Mouse (Mus musculus): ENCODE results near the gene Fbxw11. TPM values are rescaled to one million over a fixed set of nuclear protein-coding genes. Genes with fewer than 3 reads are reported as not detected.

The Fbxw11 gene
- total RNA-seq, 2 experiments from 2014 or later = 148 to 157 TPM

DNA sequence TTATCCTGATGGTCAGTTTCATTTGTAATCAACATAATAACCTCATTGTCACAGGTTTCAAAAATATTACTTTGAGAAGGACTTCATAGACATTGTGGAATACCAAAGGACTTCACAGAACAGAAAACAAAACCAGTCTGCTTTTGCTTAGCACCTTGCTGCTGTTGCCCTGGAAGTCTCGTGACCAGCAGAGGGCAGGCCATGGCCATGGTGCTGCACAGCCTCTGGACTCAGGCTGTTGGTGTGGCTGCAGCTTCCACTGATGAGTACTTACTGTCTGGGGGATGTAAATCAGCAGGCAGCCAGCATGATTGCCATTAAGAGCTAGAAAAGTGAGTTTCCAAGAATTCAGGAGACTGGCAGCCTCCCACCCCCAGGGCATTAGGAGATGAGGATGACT, 16.8 kb upstream of the Fbxw11 start:
- peak; percentile 52 to 57 for DNase-seq

DNA sequence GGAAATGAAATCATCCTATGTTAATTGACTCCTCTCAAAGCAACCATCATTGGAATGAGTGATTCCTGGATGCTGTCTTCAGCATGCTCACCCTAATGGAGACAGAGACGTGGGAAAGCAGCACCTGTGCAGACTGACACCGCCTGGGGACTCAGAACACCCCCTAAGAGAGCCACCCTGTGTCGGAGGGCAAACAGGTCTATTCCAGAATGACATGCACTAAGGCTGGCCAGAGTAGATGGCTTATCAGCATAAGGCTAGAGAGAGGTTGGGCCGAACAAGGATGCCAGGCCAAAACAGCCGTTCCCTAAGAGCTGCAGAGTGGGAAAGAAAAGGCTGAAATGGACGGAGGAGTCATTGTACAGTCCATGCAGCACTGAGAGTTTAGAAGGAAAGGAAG, 16.4 kb upstream of the Fbxw11 start:
- no peak for DNase-seq

DNA sequence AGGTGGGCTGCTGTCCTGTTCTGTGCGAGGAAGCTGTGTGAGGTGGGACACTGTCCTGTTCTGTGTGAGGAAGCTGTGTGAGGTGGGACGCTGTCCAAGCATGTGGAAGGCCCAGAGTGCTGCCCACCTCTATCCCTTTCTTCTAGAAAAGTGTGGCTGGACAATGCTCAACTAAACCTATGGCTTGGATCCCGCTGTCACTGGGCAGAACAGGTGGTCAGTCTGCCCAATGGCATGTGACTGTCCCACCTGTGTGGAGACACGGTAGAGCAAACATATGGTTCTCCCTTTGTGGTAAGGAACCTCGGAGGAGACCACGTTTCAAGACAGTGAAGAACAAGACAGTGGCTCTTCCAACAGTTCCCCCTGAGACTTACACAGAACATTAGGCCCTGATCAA, 14.6 kb upstream of the Fbxw11 start:
- DNase-seq = no peak

DNA sequence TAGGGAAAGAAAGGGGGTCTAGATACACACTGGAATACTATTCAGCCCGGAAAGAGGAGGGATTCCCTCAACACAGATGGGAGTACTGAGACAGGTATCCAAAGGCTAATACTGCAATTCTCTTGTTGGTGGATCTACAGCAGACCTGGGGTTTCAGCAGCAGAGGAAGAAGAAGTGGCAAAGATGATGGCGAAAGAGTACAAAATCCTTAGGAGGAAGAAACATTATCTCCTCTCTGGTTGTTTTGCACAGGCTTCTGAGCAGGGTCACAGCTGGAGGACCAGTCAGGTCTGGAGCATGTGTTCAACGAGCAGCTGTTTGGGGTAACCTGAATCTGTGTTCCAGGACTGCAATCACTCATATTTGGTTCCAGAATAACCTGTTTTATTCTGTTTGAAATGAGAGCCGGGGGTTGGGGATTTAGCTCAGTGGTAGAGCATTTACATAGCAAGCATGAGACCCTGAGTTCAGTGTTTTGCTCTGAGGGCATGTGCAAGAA, 12.8 kb upstream of the Fbxw11 start:
- DNase-seq = no peak

DNA sequence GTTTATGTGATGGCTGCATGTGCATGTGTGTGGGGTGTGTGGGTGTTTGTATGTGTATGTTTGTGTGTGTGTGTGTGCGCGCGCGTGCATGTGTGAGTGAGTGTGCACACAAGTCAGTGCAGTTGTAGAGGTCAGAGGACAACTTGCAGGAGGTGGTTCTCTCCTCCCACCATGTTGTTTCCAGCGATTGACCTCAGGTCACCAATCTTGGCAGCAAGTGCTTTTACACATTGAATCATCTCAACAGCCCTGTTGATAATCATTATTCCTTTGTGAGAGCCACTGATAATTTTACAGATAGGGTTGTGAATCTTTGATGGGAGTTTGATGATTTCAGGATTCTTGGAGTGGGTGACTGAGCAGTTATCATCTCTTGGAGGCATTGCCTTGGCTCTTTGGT, 9.9 kb upstream of the Fbxw11 start:
- DNase-seq = no peak

DNA sequence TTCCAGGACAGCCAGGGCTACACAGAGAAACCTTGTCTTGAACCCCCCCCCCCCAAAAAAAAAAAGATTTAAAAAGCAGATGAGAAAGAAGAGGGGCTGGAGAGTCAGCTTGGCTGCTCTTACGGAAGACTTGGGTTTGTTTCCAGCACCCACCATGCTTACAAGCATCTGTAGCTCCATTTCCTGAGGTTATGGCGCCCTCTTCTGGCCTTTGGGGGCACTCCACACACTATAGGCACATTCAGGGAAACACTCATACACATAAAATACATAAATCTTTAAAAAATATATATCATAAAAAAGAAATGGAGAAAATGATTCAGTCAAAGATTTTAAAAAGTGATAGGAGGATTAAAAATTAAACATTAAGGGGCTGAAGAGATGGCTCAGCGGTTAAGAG, 9.0 kb upstream of the Fbxw11 start:
- DNase-seq = no peak

DNA sequence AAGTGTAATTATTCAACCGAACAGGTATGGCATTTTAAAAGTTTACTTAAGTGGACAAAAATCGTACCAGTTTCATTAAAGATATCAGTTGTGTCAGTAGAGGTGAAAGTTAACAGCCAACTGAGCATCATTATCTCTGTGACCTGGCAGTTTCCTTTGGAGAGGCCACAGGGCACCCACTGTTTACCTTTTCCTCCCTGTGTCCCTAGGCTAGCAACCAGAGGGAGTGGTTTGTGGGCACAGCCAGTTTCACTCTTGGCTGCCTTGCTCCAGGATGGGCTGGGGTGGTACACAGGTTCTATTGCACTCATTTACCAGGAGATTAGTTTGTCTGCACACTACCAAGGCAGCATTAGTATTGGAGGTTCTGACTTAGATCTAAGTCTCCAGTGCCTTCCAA, 8.4 kb upstream of the Fbxw11 start:
- no peak for DNase-seq

DNA sequence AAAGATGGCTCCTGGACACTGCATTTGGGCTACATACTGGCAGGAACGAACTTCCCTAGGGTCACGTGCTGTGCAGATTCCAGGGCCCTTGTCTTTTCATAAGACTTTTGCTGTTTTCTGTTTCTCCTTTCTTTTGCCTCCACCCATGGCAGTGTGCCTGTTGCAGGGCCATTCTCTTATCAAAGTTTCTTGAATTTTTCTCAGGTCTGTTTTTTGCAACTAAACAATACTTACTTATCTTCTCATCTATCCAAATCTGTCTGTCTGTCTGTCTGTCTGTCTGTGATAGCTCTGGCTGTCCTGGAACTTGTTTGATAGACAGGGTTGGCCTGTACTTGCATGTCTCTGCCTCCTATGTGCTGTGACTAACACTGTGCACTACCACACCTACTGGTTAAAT, 7.7 kb upstream of the Fbxw11 start:
- DNase-seq = no peak

DNA sequence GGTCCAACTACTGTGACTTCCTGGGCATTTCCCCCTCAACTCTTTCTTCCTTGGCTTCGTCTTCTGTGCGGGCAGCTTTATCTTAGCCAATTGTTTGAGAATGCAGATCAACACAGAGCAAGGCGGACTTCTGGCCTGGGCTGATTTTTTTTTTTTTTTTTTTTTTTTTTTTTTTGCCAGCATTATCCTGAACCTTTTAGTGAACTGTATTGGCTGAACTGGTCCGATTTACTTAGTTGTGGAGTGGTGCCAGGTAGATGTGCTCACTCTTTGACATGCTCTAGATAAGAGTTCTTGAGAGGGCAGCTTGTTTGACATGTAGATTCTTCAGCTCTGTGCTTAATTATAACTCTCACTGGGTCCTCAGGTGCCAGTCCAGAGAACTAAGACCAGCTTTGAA, 6.2 kb upstream of the Fbxw11 start:
- no peak for DNase-seq

DNA sequence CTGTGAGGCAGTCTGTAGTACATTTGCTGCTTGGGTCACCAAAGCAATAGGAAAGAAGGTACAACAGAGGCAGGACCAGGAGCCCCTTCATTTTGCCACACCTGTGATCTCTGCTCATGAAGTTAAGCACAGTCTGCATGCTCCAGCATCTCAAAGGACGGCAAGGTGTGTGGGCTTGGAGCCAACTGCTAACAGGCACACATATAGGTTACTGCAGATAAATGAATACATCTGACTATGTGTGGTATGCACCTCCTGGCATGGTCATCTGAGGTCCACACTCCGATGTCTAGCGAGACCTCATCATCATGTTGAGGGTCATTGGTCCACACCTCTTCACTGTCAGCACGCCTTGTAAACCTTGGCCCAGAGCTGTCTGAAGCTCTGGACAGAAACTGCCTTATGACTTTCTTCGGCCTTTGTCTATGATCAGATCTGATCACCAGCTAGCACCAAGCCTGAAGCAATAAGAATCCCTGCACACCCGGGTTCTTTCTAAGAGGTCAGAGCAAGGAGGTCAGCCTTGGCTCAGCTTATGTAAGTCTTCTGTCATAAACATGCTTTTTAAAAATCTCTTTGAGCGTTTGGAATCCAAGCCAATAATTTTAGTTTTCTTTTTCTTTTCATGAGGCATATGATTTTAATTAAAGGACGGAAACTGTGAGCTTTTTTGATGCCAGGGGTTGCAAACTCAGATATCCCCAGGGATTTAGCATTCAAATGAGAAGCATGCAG, 3.8 kb upstream of the Fbxw11 start:
- DNase-seq = no peak

DNA sequence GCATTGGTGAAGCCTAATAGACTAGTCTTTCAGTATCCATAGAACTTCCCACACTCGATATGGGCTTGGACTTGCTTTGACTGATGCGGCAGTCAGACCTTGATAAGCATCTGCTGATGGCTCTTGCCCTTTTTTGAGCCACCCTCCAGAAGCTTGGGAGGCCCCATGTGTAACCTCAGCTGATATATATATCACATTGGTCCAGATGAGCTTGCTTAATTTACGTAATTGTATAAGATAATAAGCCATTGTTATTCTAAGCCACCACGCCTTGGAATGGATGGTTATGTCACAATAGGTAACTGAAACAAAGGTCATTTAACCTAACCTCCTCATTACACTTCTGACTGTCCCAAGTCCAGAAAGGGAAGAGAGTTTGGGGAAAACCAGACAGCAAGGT, 1.9 kb upstream of the Fbxw11 start:
- no peak for DNase-seq

DNA sequence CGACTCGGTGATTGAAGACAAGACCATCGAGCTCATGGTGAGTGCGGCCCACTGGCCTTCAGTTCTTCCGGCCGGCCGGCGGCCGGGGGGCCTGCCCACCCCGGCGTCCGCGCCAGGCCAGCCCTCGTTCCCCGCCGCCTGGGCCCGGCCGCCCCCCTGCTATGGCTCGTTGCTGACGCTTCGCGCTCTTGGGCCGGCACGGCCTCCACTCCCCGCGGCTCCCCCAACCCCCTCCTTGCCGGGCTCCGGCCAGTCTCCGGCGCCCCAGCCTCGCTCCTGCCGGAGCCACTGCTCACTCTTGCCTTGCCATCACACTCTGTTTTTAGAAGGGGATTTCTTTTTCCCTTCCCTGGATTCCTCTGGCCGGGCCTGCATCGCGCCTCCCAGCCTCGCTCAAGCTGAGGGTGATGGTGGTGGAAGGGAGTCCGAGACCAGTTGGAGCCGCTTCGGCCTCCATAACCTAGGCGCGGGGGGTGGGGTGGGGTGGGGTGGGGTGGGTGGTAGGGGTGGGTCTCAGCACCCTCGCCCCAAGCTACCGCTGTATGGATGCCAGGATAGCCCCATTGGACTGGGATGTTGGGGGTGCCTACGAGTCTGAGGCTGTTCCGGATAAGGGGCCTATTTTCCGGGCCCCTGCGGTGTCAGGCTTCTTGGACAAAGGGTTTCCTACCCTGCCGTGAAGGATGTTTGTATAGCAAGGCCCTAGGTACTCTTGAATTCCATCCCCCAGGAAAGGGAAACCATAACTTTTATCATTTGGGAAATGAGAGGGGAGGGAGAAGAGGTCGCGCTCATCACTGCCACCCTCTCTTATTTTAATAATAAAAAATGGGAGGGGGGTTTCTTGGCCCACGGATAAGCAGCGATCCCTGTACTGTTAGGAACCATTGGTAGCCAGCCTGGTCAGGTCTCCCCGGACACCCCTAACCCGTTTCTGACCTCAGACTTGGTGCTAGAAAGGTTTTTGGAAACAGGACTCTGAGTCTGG, 669 bp downstream of the Fbxw11 start:
- DNase-seq = no peak

DNA sequence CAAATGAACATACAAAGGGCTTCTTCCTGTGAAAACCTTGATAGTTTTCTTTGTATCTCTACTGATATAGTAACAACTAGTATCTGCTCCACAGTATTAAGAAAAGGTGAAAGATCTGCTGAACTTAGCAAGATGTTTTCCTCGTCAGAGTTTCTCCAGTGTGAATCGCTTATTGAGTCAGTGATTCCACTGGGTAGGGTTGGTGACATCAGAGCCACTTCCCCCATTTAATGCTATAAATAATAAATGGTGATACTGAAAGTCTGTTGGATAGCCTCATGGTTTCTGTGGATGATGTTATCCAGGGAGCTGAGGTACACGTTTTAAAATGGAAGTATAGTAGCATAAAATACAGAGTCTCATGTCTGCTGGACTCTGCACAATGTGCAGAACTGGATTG, 1.5 kb downstream of the Fbxw11 start:
- no peak for DNase-seq

DNA sequence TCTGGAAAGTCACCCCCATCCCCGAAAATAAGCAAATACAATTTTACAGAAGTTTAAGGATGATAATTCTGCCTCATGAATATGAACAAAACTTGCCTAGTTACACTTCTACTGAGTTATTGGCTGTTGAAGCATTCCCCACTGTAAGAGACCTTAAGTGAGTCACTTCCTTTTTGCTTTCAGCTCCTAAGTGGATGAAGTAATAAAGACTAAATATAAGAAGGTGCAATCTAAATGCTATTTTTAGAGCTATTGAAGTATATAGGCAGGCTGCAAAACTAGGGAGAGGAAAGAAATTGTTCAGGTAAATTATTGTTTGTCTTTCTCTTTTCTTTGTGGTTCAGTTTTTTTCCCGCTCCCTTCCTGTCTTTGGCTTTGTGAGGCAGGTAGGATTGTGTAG, 4.7 kb downstream of the Fbxw11 start:
- DNase-seq = no peak

DNA sequence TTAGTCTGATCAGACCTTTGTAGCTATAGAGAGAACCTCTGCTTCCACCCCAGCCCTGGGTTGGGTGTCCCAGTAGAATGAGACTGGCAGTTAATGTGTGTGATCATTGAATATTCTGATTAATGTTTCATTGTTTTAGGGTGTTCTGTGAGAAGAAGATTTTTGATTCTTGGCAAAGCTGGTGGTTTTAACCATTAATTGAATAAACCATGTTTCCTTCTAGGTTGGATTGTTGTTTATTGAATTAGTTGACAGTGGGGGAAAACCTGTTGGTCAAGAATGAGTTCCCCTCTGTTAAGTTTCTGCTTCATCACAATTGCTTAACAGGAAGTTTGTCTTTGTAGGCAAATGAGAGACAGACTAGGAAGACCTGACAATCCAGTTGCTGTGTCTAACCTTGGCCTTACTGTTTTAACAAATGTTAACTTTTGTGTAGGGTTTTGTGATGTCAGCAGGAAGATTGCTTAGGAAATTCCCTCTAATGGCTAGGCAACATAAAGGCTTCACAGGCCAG, 7.8 kb downstream of the Fbxw11 start:
- no peak for DNase-seq

DNA sequence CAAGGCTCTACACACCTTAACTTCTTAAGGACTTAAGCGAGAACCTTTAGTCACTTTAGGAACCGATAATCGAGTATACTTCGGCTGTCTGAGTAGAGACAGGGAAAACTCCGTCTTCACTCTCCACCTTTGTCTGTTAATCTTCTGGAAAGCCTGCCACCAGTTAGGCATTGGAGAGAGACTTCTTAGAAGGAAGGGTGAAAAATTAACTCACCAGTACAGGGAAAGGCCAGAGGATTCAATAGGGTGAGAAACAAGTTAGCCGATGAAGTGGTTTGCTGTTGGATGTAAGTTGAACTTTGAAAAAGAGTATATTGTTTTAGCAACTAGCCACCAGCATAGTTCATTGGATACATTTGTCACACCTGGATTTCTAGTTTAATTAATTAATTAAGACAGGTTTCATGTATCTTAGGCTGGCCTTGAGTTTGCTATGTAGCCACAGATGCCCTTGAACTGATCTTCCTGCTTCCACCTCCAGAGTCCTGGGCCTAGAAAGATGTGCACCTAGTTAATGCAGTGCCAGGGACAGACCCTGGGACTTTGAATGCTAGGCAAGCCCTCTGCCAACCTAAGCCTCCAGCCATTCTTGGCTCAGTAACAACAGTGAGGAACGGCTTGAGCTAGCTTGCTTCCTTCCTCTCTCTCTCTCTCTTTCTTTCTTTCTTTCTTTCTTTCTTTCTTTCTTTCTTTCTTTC, 8.5 kb downstream of the Fbxw11 start:
- no peak for DNase-seq

DNA sequence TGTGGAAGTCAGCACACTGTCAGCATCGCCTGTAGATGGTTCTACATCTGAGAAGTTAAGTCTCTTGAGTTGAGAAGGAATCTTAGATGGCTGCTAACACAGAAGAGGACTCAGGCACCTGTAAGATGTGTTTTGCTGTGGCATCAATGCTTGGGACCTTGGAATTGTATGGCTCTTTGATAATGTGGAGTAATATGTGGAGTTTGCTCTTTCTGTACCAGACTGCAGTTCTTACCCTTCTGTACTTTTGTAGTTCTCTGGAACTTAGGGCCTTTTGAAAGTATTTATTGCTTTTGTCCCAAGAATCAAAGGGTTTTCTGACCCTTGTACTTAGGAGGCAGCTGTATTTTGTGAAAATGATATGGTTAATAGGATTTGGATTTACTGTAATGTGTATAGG, 9.2 kb downstream of the Fbxw11 start:
- DNase-seq = no peak

DNA sequence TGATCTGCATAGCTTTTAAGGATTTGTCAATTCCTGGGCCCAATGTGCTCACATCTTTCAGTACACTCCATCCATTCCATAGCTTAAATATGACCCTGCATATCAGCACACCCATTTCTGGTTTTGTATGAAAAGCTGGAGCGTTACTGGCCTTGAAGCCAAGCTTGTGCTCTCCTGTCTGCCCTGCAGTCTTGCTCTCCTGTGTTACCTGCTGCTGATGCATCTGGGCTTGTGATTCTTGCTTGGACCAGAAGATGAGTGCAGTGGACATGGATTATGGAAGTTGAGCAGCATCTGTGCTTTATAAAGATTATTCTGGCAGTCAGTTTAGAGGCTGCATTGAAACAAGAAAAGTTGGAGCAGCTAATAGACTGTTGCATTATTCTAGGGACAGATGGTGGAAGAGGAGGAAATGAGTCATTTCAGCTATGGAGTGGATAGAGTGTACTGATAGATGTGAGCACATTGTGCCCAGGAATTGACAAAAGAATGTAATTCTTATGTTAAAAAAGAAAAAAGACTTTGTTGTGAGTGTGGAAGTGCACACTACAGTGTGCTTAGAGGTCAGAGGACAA, 19.6 kb downstream of the Fbxw11 start:
- DNase-seq = peak in 1 of 2 experiments; percentile 43

DNA sequence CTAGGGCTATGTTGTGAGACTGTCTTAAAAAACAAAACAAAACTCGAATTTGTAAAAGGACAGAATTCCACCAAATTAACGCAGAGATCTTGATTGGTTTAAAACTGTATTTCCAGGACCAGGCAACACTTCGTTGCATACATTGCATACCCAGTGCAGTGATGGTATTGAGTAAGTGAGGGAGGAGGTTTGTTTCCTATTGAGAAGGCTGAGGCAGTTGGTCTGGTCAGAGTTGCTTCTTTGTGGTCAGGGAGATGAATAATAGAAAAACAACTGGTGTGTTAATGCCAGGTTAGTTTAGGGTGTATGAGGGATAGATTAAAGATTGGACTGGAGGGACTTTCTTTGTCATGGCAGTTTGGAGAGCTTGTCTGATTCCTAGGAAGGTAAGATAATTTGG, 23.1 kb downstream of the Fbxw11 start:
- DNase-seq = no peak

DNA sequence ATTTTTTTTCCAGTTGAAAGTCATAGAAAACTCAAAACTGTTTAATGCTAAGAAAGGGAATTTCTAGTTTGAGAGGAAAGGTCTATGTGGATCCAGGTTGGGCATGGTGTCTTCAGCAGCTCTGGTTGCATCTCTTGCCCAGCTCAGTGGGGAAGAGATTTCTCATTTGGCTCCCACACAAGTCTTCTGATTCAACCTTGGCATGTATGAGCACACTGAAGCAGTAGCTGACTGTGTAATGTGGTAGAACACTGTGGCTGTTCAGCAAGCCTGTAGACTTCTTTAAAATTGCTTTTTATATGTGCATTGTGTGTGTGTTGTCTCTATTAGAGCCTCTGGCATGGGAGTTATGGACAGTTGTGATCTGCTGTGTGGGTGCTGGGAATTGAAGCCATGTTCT, 24.5 kb downstream of the Fbxw11 start:
- no peak for DNase-seq

DNA sequence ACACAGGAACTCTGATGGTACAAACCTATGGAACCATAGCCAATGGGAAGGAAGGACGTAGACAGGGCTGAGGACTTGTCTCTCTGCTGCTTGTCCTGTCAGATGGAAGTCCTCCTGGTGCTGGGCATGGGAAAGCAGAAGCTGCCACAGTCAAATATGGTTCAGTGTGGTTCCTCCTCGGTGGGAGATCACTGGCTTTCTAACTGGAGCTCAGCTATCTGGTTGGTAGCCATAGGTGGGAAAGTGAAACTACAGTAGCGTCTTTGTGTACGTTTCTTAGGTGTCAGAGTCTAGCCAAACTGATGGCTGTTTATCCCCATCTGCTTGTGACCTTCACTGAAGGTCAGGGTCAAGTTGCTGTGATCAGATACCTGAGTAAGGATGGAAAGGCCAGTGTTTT, 29.0 kb downstream of the Fbxw11 start:
- DNase-seq = no peak

DNA sequence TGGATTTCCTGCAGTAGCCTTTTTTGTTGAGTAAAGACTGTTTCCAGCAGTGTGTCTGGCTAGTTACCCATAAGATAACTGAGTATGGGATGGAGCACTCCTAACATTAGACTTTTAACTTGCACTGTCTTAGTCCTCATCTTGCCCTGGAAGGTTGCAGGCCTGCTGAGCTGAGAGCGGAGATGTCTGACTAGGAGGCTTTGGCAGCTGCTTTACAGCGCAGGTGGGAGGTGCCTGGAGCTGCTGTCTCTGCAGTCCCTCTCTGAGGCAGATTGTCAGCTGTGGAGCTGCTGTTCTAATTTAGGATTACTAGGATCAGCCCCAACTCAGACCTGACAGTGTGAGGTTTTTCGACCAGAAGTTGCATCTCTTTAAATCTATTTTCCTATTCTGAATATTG, 34.3 kb downstream of the Fbxw11 start:
- no peak for DNase-seq

Measured in layer of hippocampus, postnatal 36 days (tissue).